Mouse (Mus musculus): ENCODE data around the gene Uvssa.

DNA sequence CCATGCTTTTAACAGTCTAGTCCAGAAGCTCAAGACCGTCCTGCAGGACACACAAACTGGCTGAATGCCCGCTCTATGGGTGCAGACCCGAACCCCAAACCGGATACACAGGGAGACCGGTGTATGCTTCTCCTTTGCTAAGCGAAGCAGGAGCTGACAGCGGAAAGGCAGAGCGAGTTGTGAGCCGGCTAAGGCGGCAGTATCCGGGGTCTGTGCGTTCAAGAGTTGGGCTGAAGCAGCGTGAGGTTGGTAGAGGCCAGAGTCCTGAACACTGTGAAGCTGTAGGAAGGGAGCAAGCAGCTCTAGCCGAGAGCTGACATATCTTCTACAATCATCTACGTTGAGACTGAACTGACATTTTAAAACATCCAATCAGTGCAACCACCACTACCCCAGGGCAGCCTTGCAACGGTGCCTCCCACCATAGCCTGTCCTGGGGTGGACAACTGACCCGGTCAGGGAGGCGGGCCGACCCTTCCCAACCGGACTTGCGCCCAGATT, 498 bp upstream of the Uvssa start:
- no peak for TF ChIP-seq CTCF (IDR thresholded peaks at IDR 0.05; ENCODE audit: low read depth, low read length)
- no peak for TF ChIP-seq POLR2A (IDR thresholded peaks at IDR 0.05; ENCODE audit: extremely low read depth, insufficient read depth, low read length)

All from liver, adult 2 months (tissue).